Mouse (Mus musculus): ENCODE data around the gene Hist1h3c.
"Not testable (repeated sequence)": the region's sequence is repeated elsewhere in the genome, so short reads cannot be mapped to it uniquely, and the experiment has no call there.

Hist1h3c gene

DNA sequence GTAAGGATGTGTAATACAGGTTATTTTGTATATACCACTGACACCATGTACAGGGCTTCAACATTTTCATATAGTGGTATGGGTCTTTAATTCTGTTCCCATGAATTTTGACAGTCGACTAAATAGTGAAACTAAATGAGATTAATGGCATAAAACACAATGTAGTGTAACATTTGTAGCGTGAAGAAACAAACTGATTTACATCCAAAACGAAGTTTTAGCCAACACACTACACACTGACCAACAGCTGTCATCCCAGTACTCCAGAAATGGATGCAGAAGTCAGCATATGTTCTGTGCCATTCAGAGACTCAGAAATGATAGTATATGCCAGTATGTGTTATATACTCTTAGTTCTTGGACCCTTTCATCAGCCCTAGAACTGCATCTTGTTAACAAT is 12.5 kb upstream of the Hist1h3c start:
- DNase-seq (ENCODE audit: low read depth in 1 of 2, low spot score in 2 of 2): no peak

DNA sequence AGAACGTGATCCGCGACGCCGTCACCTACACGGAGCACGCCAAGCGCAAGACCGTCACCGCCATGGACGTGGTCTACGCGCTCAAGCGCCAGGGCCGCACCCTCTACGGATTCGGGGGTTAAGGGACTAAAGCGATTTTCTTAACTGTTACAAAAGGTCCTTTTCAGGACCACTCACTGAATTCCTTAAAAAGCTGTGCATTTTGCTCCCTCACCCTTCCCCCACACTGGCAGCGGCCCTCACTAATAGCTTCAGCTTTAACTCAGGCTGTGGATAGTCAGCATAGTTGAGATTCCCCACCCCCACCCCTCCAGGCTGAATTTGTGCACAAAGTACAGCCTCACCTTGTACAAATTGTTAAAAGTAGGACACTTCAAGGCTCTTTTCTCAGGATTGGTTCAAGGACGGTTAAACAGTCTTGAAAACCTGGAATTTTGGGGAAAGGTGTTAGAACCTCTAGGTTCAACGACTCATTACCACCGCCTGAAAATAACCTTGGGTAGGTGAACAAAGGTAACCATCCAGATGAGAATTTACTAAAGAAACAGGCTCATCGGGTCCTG is 11.9 kb upstream of the Hist1h3c start:
- no peak for DNase-seq (ENCODE audit: low read depth in 1 of 2, low spot score in 2 of 2)

DNA sequence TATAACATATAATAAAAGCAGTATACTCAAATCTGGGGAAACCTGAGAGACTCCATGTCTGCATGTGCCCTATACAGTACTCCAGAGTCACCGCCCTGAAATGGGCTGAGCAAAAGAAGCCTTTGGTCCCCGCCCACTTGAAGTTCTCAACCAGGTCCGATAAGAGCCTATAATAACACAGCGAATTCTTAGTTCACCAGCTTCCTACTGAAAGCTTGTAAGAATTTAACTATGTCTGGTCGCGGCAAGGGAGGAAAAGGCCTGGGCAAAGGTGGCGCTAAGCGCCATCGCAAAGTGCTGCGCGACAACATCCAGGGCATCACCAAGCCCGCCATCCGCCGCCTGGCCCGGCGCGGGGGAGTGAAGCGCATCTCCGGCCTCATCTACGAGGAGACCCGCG is 11.4 kb upstream of the Hist1h3c start, which contains the start of gene Hist1h4b:
Gene Hist1h4b (plus strand): TSS at position 224 of the 400 bp plus-strand sequence.
- peak; percentile 72 to 77 for DNase-seq (ENCODE audit: low read depth in 1 of 2, low spot score in 2 of 2)

DNA sequence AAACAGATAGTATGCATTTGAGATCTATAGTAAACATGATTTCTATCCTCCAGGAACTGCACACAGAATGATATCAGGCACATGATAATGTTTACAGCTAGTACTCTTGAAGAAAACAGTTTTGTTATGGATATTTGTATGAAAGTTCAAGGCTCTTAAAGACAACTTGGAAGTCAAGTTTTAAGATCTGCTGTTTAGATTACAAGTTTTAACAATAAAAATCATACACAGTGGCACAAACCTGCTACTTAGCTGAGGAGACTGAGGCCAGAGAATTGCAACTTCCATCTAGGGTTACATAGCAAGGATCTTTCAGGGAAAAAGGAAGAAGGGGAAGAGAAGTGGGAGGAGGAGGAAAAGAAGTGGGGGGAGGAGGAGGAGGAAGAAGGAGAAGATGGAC is 9.6 kb upstream of the Hist1h3c start:
- DNase-seq (ENCODE audit: low read depth in 1 of 2, low spot score in 2 of 2): no peak

DNA sequence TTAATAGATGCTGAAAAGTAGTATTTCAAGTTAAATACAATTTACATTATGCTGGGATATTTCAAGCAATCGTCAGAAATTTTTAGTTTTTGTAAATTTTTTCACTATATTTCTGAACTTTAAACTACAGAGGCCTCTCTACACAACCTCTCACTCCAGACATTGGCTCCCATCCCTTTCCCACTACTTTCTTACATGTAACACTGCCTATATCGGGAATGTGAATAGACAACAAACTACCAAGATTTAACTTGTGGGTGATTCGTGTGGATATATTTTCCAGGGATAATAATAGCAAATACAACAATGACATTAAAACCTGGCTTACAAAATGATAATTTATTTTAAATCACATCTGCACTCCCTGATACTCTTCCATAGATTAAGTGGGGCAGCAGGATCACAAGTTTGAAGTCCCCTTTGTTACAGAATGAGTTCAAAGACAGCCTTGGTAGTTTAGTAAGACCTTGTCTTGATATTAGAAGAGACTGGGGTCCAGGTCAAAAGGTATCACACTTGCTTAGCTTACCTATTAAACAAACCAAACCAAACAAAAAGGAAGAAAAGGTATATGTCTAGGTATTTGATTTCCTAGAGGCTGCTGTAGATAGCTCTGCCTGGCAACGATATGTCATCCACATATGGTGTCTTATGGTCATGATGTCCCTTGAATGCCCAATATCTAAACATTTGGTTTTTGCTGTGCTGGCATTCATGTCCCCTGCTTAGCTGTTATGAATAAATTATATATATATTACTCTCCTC is 8.1 kb upstream of the Hist1h3c start:
- DNase-seq (ENCODE audit: low read depth in 1 of 2, low spot score in 2 of 2): no peak

DNA sequence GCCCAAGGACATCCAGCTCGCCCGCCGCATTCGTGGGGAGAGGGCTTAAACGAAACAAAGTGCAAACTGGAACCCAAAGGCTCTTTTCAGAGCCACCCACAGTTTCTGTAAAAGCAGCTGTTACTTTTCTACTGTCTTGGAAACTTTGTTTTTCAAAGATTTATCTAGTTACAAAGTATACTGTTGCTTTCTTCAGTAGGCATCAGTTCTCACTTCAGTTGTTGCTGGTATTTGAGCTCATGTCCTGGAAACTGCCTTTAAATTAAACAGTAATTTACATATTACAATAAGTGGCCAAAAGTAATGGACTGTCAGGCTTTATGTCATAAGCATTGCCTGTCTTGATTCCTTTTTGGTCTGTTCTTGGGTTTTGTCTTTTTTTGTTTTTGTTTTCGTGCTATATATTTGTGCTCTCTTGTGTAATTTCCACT is 7.4 kb upstream of the Hist1h3c start:
- no peak for DNase-seq (ENCODE audit: low read depth in 1 of 2, low spot score in 2 of 2)

DNA sequence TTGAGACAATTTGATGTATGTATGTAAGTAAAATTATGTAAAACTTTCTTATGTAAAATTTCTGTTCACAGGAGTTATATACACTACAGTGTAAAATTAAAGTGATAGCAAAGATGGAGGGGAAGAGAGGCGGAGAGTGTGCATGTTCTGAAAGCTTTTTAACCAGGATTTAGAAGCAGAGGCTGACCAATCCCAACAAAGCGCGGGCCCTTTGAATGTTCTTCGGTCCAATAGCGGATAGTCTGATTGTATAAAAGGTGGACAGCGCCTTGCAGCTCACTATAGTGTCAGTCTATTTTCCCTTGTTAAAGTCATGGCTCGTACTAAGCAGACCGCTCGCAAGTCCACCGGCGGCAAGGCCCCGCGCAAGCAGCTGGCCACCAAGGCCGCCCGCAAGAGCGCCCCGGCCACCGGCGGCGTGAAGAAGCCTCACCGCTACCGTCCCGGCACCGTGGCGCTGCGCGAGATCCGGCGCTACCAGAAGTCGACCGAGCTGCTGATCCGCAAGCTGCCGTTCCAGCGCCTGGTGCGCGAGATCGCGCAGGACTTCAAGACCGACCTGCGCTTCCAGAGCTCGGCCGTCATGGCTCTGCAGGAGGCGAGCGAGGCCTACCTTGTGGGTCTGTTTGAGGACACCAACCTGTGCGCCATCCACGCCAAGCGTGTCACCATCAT is 6.8 kb upstream of the Hist1h3c start, which contains the start of gene Hist1h3b:
Gene Hist1h3b (plus strand): TSS at position 201 of the 675 bp plus-strand sequence.
- peak; percentile 61 to 66 for DNase-seq (ENCODE audit: low read depth in 1 of 2, low spot score in 2 of 2)

DNA sequence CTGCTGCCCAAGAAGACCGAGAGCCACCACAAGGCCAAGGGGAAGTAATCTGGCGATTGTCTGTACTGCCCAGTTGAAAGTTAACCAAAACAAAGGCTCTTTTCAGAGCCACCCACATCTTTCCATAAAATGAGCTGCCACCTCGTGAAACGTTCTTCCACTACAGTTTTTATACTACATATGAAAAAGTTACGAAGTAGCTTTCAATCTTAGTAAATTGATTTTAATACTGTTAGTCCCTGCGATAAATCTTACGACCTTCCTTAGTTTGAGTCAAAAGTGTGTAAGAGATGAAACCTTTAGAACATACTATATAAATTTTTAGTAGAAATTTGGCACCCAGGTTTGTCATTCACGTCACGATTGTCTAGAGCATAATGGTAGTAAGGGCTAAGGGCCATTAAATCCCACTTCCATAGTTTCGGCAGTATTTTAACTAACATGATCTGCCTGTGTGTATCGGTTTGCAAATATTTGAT is 6.1 kb upstream of the Hist1h3c start:
- DNase-seq (ENCODE audit: low read depth in 1 of 2, low spot score in 2 of 2): peak in 1 of 2 experiments; percentile 30

DNA sequence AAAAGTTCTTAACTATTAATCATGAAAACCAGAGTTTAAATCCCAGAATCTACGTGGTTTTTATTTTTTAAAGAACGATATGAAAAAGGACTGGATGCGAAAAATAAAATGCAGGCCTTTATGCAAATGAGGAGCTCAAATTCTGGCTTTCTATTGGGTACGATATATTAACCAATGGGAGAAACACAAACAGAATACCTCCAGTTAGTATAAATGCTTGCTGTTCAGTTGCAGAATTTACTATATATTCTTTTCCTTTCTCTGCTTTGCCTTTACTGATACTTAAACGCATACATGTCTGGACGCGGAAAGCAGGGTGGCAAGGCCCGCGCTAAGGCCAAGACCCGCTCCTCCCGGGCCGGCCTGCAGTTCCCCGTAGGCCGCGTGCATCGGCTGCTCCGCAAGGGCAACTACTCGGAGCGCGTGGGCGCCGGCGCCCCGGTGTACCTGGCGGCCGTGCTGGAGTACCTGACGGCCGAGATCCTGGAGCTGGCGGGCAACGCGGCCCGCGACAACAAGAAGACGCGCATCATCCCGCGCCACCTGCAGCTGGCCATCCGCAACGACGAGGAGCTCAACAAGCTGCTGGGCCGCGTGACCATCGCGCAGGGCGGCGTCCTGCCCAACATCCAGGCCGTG is 5.6 kb upstream of the Hist1h3c start, which contains the start of gene Hist1h2ab:
Gene Hist1h2ab (plus strand): TSS at position 288 of the 639 bp plus-strand sequence.
- DNase-seq (ENCODE audit: low read depth in 1 of 2, low spot score in 2 of 2): not testable (repeated sequence)

DNA sequence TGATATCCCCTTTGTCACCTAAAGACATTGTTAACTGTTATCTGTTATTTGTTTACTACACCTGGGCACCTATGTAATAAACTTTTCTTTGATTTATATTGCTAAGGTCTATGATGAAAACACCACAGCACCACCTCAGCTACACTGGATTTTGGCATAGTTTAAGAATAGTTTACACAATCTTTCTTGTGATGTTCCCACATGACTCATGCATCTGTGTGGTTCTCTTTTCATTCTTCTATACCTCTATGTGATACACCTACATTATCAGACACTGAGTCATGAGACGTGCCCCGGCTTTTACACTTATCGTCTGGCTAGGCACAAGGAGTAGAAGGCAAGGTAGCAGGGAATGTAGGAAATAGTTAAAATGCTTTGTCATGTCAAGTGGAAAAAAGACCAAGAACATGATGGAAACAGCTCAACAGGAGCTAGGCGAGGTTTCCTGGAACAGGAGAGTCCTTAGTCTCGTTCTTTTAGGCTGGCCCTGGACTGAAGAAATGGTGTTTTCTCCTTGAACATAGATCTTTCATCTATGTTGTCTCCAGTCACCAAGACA is 4.2 kb upstream of the Hist1h3c start:
- no peak for DNase-seq (ENCODE audit: low read depth in 1 of 2, low spot score in 2 of 2)

DNA sequence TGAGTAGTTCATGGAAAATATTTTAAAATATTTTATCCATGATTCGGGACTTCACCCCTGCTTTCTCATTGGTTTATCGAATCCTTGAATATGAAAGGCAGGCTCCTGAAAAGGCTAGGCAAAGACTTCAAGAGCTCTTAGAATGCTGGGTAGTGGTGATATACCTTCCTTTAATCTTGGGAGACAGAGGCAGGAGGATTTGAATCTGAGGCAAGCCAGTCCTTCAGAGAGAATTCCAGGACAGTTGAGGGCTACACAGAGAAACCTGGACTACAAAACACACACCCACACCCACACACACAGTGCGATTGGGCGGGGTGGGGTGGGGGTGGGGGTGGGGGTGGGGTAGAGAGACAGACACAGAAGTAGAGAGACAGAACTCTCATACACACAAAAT is 2.5 kb upstream of the Hist1h3c start:
- DNase-seq (ENCODE audit: low read depth in 1 of 2, low spot score in 2 of 2): no peak

DNA sequence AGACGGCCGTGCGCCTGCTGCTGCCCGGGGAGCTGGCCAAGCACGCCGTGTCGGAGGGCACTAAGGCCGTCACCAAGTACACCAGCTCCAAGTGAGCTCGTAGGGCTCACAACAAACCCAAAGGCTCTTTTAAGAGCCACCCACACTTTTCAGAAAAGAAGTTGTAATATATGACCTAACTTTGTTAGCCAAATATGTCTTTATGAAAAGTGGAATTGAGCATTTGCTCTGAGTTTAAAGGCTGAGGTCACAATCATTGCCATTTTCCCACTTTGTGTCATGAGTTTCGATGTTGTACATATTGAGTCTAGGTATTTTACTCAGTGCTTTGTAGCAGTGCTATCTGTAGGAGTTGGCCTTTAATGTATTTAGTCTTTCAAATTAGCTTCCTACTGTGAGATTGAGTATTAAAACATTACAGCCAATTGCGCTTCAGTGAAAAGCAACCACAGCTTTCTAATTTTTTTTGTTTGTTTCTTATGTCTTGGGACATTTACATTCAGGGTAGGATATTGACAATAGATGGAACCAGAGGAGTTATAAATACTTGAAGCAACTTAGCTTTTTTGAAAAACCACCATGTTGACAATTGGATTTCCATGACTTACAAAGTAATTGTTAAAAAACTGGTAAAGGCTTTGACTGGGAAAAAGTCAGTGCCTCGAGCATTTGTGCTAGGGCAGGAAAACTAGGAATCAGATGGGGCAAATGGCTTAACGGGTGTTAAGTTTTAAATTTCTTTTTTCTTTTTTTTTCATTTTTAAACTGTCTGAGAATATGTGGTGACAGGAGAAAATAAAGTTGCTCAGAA is 1.9 kb upstream of the Hist1h3c start:
- DNase-seq (ENCODE audit: low read depth in 1 of 2, low spot score in 2 of 2): no peak

DNA sequence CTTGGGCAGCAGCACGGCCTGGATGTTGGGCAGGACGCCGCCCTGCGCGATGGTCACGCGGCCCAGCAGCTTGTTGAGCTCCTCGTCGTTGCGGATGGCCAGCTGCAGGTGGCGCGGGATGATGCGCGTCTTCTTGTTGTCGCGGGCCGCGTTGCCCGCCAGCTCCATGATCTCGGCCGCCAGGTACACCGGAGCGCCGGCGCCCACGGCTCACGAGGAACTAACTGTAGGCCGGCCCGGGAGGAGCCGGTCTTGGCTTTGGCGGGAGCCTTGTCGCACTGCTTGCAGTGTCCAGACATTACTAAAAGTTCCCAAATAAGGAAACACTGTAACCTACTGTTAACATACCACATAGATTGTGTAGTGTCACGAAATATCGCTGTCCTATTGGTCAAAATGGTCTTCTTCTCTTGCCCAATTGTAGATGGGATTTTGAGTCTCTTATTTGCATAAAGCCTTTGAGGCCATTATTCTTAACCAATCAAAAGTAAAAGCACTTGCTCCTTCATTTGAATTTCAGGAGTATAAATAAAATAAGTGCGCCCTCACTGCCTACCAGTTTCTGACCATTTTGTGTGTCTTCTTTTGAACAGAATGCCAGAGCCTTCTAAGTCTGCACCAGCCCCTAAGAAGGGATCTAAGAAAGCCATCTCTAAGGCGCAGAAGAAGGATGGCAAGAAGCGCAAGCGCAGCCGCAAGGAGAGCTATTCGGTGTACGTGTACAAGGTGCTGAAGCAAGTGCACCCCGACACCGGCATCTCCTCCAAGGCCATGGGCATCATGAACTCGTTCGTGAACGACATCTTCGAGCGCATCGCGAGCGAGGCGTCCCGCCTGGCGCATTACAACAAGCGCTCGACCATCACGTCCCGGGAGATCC is 1.0 kb upstream of the Hist1h3c start, which contains the start of gene Hist1h2bb:
Gene Hist1h2bb (plus strand): TSS at position 534 of the 880 bp plus-strand sequence.
- peak; percentile 62 to 72 for DNase-seq (ENCODE audit: low read depth in 1 of 2, low spot score in 2 of 2)

DNA sequence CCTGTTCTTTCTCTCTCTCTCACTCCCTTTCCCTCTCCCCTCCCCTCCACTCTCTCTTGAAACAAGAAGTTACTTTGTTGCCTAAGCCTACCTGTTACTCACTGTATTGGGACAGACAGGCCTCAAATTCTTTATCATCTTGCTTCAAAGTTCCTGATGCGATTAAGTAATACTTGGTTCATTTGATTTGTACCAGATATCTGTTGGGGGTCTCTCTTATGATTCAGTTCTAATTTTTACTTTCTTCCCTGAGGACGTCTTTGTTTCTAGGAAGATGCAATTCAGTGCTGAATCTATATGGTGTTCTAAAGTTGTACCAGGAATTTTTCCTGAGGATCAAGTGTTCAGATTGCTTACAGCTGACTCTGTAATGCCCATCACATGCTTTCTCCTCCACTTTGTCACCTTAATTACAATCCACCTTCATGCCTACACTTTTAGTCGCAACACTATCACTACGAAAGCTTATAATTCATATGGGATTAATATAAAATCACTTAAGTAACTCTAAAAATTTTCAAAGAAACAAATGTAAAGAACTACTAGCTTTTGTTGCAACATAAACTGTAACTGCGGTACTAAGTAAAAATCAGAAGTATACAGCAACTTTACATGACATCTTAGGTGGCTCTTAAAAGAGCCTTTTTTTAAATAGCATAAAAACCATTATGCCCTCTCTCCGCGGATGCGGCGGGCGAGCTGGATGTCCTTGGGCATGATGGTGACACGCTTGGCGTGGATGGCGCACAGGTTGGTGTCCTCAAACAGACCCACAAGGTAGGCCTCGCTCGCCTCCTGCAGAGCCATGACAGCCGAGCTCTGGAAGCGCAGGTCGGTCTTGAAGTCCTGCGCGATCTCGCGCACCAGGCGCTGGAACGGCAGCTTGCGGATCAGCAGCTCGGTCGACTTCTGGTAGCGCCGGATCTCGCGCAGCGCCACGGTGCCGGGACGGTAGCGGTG is 701 bp downstream of the Hist1h3c start:
- DNase-seq (ENCODE audit: low read depth in 1 of 2, low spot score in 2 of 2): no peak

DNA sequence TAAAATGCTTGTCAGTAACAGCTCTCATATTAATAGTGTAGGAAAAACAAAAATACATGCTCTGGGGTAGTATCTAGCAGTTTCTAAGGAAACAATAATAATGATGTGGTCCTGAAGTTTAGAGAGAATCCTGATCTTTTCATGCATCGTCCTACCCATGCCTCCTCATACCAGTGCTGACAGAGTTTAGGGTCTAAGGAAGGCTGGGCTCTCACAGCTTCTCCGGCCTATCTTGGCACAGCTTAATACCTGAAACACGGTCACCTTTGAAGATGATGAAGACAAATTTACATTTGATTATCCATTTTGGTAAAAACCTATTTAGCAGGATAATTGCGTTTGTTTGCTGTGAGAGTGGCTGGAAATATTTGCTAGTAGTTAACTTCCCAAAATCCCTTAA is 1.4 kb downstream of the Hist1h3c start:
- no peak for DNase-seq (ENCODE audit: low read depth in 1 of 2, low spot score in 2 of 2)

DNA sequence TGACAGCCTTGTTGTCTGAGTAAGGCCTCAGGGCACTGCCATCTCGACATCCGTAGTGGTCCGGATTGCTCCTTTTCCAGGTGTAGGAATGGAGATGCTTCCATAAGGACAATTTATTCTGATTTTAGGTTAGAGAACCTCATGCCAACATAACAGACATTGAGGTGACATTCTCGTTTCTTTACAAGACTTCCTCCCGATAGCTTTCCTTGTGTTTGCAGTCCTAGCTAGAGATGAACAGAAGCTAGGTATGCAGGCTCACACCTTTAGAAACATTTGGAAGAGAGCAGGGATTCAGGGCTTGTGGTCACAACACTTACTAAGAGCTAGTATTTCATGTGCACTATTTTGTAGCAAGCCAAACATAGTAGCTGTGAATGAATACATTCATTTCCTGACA is 2.2 kb downstream of the Hist1h3c start:
- DNase-seq (ENCODE audit: low read depth in 1 of 2, low spot score in 2 of 2): no peak

DNA sequence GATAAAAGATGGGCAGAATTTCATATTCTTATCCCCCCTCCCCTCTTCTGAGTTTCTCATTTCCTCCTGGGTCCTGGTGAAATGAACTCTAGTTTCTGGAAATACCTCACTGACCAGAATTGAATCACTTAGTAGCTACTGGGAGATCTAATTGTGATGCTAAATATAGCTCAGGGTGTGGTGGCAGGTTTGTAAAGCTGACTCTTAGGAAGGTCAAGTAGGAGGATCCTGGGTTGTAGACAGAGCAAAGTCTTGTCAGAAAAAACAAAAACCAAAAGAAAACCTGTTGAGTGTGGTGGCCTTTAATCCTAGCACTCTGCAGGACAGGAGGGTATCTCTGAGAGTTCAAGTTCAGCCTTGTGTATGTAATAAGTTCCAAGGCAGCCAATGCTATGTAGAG is 3.4 kb downstream of the Hist1h3c start:
- no peak for DNase-seq (ENCODE audit: low read depth in 1 of 2, low spot score in 2 of 2)

DNA sequence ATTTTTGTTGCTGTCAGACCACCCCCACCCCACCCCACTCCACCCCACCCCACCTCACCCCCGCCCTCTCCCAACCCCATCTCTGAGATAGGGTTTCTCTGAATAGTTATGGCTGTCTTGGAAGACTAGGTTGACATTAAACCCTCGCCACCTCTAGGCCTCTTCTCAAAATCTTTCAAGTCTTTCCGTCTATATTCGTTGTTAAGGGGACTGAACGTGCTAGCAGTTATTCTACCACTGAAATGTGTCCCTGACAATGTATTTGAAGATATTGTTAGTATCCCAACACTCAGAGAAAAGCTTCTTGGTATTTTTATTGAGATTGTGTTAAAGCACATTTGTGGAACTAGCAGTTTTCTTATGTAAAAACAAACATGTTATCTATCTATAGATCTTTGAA is 4.5 kb downstream of the Hist1h3c start:
- DNase-seq (ENCODE audit: low read depth in 1 of 2, low spot score in 2 of 2): no peak
